Mouse (Mus musculus): ENCODE data around the gene Nav3. TPM values are rescaled to one million over a fixed set of nuclear protein-coding genes. Genes with fewer than 3 reads are reported as not detected.

Nav3 gene
- polyA plus RNA-seq, 1 experiment = 1.5 TPM

DNA sequence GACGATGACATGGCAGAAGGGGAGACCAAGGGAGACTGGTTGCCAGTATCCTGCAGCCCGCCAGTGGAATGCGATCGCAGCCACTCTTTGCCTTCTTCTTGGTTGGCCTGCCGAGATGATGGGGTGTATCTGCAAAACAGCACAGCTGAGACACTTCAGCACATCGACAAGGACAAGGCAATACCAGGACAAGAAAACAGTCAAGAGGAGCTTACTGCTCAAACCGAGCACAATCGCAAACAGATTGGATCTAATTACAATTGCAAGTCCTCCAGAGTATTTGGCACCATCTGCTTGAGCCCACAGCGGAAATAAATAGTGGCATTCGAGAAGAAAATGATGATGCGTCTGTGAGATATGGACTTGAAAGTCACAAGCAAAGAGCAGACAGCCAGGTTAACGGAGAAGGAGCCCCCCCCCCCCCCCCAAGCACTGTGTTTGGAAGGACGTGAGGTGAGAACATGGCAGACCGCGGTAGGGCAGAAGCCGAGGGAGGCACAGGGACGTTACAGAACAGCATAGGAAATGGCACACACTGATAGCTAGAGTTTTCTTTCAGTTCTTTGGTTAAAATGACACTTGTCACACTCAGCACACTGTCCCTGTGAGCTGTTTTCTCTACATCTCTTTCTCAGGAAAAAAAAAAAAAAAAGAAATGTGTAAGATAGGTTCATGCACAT lies 696.9 kb downstream of the Nav3 start:
- H3K4me1 ChIP-seq (ENCODE audit: control insufficient read depth, insufficient read depth, insufficient read length, low read length) = no peaks in the 10 kb centered on the region
- H3K27ac ChIP-seq (replicated peaks; ENCODE audit: low read depth, low read length) = no peak overlapping the region
- H3K4me3 ChIP-seq (ENCODE audit: insufficient read depth, low read depth, low read length) = no peak overlapping the region

DNA sequence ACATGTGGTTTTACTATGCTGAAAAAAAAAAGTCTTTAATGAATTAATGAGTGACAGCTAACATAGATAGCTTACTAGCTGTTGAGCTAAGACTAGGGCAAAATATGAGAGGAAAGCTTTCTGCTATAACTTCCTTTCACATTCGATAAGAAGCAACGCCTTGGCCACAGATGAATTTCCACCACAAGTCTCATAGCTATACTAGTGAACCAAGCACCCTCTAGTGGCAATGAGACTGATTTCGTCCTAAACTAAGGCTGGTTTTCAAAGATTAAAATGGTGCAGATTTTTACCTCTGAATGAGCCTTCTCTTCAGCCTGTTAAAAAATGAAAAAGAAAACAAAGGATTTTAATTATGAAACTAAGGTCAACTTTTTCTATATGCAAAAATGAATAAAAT lies 709.1 kb downstream of the Nav3 start:
- H3K4me3 ChIP-seq (ENCODE audit: insufficient read depth, low read depth, low read length) = no peak overlapping the region
- H3K4me1 ChIP-seq (ENCODE audit: control insufficient read depth, insufficient read depth, insufficient read length, low read length) = no peaks in the 10 kb centered on the region
- no peak overlapping the region for H3K27ac ChIP-seq (replicated peaks; ENCODE audit: low read depth, low read length)

GRCm38 (mm10) chr10:109741664-109742063 lies 714.3 kb downstream of the Nav3 start:
- Histone ChIP-seq H3K4me3 (ENCODE audit: insufficient read depth, low read depth, low read length) (no peak overlapping the region), H3K27ac (replicated peaks; ENCODE audit: low read depth, low read length) (no peak overlapping the region), H3K4me1 (ENCODE audit: control insufficient read depth, insufficient read depth, insufficient read length, low read length) (no peaks in the 10 kb centered on the region)

DNA sequence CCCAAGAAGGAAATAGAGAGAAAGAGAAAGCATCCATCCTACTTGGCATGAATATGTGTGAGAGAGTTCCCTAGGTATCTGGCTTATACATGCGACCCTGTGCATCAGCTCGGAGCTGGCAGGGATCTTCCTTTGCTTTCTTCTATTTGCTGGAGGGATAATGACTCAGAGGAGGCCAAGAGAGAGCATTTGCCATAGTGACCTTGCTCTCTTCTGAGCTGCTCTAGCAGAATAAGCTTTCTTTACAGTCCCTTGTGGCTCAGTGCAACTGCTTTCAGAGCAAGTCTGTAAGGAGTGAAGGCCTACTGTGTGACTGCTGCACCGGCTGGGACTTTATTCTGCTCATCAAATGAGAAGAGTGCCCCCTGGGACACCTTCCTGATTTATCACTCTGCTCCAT lies 715.7 kb downstream of the Nav3 start:
- Histone ChIP-seq H3K4me1 (ENCODE audit: control insufficient read depth, insufficient read depth, insufficient read length, low read length) (no peaks in the 10 kb centered on the region), H3K4me3 (ENCODE audit: insufficient read depth, low read depth, low read length) (no peak overlapping the region), H3K27ac (replicated peaks; ENCODE audit: low read depth, low read length) (no peak overlapping the region)

DNA sequence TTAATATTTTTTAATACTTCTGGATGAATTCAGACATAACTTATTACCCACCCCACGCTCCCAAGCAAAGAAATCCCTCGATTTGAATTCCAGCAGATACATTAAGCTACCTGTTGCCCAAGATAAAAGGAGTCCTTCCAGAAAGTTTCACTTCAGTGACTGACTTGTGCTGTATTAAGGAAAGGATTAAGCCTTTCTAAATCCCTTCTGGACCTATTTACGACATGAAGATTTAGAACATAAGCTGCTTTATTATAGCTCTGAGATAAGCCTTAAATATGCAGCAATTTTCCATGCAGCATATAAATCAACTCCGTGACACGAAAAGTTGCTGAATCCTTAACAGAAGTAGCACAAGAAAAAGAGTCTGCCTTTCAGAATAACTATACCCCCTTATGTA lies 732.4 kb downstream of the Nav3 start:
- Histone ChIP-seq H3K4me1 (ENCODE audit: control insufficient read depth, insufficient read depth, insufficient read length, low read length) (no peaks in the 10 kb centered on the region), H3K27ac (replicated peaks; ENCODE audit: low read depth, low read length) (no peak overlapping the region), H3K4me3 (ENCODE audit: insufficient read depth, low read depth, low read length) (no peak overlapping the region)

DNA sequence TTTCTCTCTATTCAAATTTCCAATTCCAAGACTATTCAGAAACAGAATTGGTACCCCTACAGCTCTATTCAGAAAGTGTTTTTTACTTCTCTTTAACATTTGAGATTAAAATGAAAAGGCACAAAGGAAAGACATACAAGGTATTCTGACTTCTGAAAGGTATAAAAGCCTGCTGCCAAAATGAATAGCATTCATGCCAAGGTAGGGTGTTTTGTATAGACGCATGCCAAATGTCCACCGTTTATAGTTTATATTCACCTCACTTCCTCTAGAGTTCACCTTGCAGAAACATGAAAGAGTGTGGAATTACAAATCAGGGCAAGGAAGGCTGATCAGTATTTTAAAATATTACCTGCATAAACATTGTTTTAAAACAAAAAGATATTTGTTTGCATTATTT lies 737.2 kb downstream of the Nav3 start:
- H3K4me3 ChIP-seq (ENCODE audit: insufficient read depth, low read depth, low read length) = no peak overlapping the region
- no peaks in the 10 kb centered on the region for H3K4me1 ChIP-seq (ENCODE audit: control insufficient read depth, insufficient read depth, insufficient read length, low read length)
- H3K27ac ChIP-seq (replicated peaks; ENCODE audit: low read depth, low read length) = no peak overlapping the region

DNA sequence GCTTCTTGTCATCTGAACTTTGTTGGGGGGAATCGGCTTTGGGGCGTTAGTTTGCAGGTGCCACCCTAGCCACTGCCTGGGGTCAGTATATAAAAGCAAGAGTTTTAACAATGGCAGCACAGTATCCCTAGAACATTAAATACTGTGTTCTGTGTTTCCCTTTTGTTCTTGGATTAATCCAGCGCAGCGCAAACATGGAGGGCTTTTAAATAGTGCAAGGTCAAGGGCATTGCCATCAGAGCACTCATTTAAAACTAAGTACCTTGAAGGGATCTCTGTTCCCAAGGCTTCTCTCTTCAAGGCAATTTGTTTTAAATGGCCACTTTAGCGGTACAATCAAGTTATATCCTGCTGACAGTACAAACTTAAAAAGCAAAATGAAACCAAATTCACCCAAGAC lies 737.6 kb downstream of the Nav3 start:
- no peak overlapping the region for H3K4me3 ChIP-seq (ENCODE audit: insufficient read depth, low read depth, low read length)
- H3K4me1 ChIP-seq (ENCODE audit: control insufficient read depth, insufficient read depth, insufficient read length, low read length) = no peaks in the 10 kb centered on the region
- H3K27ac ChIP-seq (replicated peaks; ENCODE audit: low read depth, low read length) = no peak overlapping the region

DNA sequence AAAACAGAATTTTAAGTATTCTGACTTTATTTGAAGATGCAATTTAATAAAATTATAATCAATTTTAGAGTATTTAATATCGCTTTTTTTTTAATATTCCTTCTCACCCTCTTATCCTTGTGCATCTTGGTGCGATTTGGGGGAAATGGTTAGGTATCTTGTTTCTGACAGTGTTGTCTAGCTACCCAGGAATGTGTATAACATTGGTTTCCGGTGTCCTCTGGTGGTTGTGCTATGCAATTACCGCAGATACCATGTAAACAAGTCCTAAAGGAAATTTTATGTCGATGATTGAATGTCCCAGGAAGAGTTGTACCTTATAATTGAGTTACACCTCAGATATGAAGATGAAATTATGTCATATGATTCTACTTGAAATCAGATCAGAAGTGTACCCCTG lies 743.0 kb downstream of the Nav3 start:
- H3K4me3 ChIP-seq (ENCODE audit: insufficient read depth, low read depth, low read length) = no peak overlapping the region

DNA sequence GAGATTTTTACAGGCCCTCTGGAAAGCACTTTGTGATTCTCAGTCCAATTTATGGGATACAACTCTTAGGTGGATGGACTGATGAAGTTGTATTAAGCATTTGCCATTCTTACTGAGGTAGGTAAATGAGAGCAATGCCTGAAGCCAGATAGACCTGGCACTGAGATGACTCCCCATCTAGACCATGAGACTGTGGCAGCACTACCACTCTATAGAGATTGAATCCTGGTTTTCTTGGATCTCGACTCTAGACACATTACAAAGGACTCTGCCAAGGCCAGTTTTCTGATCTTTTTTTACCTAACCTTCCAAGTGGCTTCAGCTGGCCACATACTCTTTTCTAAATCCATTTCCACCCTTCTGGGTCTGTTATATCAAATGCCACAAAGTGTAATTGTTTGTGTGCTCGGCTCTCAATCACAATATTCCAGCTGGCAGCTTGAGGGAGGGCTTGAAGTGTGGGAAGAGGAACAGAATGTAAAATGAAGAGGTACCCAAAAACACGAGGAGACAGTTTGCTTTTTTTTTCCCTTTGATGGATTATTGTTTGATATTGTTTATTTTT lies 756.2 kb downstream of the Nav3 start:
- no peak overlapping the region for H3K27ac ChIP-seq (replicated peaks; ENCODE audit: low read depth, low read length)
- H3K4me1 ChIP-seq (ENCODE audit: control insufficient read depth, insufficient read depth, insufficient read length, low read length) = no peaks in the 10 kb centered on the region
- no peak overlapping the region for H3K4me3 ChIP-seq (ENCODE audit: insufficient read depth, low read depth, low read length)

More for the DNA sequence above, 743.0 kb downstream of the Nav3 start:
- H3K4me1 ChIP-seq (ENCODE audit: control insufficient read depth, insufficient read depth, insufficient read length, low read length) = no peaks in the 10 kb centered on the region
- no peak overlapping the region for H3K27ac ChIP-seq (replicated peaks; ENCODE audit: low read depth, low read length)

DNA sequence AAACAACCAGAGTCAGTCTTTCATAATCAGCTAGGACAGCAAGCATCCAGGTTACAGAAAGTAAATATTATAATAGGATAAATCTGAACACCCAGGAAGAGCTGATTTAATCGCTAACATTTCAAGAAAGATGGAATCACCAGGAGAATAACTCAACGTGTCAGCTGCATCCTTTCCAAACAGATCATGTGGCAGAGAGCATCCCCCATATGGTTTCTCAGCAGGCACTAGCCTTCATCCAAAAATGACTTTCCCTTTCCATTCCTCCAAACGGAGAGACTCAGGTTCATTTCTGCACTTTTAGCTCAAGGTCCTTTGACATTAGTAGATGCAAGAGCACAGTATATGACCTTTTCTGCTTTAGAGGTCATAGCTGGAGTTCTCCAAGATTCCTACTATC lies 765.4 kb downstream of the Nav3 start:
- no peak overlapping the region for H3K27ac ChIP-seq (replicated peaks; ENCODE audit: low read depth, low read length)
- H3K4me3 ChIP-seq (ENCODE audit: insufficient read depth, low read depth, low read length) = no peak overlapping the region
- no peaks in the 10 kb centered on the region for H3K4me1 ChIP-seq (ENCODE audit: control insufficient read depth, insufficient read depth, insufficient read length, low read length)

DNA sequence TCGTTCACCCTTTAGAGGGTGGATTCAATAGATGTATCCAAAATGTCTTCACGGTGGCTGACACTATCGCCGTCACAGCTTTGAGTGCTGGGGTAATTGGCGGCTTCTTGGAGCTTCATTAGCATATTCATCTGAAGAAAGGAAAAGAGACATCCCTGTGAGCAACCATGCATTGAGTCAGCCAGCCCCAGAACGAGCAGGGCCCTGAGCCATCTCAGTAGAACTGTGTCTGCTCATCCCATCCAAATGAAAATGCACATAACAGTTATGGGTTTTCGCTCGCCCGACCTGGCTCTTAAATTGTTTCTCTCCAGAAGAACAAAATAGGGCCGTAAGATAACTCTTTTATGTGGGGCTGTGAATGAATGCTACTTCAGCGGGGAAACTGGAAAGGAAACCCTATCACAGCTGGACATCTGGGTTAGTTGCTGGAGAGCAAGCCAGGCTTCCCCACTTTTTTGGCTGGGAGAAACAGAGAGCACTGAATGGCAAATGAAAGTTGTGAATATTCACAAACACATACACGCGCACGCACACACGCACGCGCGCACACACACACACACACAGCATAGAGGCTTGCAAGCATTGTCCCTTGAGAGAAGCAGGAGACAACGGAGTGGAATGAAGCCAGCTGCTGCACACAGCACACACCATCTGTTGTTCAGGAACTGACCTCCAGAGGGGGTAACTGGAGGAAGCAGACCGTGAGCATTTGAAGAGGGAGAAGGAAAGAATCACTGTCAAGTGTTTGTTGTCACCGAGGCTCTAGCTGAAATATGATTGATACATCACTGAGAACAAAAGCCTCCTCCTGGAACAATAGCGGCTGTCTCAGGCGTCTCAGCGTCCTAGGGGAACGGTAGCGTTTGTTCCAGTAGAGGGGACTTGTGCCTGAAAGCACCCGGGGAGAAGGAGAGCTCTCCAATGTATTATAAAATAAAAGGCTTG lies 771.6 kb downstream of the Nav3 start:
- Histone ChIP-seq H3K4me3 (ENCODE audit: insufficient read depth, low read depth, low read length) (no peak overlapping the region), H3K4me1 (ENCODE audit: control insufficient read depth, insufficient read depth, insufficient read length, low read length) (no peaks in the 10 kb centered on the region)

DNA sequence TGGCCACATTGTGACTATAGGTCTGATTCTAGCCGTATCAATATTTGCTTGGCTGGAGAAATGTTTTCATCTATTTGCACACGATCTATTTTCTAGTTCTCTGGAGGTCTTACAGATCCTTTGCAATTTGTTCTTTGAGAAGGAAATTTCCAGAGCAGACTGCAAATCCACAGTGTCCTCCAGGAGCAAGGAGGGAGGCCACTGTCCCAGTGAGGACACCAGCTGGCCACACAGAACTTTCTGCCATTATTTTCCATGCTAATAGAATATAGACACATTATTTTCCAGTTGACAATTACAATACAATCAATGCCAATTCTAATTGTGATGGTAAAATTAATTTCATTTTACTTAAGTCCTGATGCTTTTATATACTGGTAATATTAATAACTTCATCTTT lies 783.1 kb downstream of the Nav3 start:
- H3K4me1 ChIP-seq (ENCODE audit: control insufficient read depth, insufficient read depth, insufficient read length, low read length) = no peaks in the 10 kb centered on the region
- no peak overlapping the region for H3K4me3 ChIP-seq (ENCODE audit: insufficient read depth, low read depth, low read length)
- no peak overlapping the region for H3K27ac ChIP-seq (replicated peaks; ENCODE audit: low read depth, low read length)

More for the DNA sequence above, 771.6 kb downstream of the Nav3 start:
- H3K27ac ChIP-seq (replicated peaks; ENCODE audit: low read depth, low read length) = no peak overlapping the region

DNA sequence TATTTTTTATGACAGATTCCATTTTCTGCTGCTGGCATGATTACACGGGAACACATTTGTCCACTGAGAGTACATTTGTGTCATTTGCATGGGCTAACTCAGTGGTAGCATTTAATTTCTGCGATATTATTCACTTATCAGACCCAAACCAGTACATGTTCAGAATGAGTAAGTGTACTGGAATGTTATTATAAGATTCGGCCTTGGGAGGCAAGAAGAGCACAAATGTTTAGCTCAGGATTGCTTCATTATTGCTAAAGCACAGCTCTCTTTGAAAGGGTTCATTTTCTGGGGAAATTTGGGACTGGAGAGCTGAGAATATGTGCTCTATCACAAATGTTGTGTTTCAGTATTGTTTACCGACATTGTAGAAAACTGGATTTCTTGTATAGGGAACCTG lies 788.6 kb downstream of the Nav3 start:
- no peaks in the 10 kb centered on the region for H3K4me1 ChIP-seq (ENCODE audit: control insufficient read depth, insufficient read depth, insufficient read length, low read length)
- no peak overlapping the region for H3K27ac ChIP-seq (replicated peaks; ENCODE audit: low read depth, low read length)
- no peak overlapping the region for H3K4me3 ChIP-seq (ENCODE audit: insufficient read depth, low read depth, low read length)

DNA sequence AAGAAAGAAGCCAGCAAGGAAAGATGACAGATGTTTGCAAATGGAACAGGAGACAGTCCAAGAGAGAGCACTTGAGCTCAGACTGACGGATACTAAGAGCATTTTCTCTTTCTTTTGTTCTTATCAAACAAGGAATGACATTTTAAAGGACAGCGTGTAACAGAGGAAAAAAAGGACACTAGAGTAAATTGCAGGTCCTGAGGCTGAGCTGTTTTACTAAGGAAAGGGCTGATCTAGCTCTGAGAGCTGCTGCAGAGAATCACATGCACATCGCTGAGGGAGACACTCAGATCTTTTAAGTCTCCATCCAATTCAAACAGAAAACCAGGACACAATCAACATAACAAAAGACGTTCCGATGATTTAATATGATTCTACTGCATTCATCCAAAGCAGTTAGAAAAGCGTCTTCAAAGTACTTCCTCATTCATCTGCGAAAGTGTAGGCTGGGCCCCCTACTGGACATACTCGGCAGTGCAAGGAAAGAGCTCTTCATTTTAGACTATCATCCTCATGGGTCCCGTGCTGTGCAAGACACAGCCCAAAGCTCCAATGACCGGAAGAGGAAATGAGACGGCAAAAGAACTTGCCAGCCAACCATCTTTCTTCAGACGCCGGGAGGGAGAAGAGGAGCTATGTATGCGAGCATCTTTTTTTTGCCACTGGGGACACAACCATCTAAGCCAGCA lies 791.2 kb downstream of the Nav3 start:
- H3K4me3 ChIP-seq (ENCODE audit: insufficient read depth, low read depth, low read length) = no peak overlapping the region

GRCm38 (mm10) chr10:109651516-109651915 lies 804.5 kb downstream of the Nav3 start:
- no peaks in the 10 kb centered on the region for H3K4me1 ChIP-seq (ENCODE audit: control insufficient read depth, insufficient read depth, insufficient read length, low read length)
- H3K4me3 ChIP-seq (ENCODE audit: insufficient read depth, low read depth, low read length) = no peak overlapping the region
- no peak overlapping the region for H3K27ac ChIP-seq (replicated peaks; ENCODE audit: low read depth, low read length)

More for the DNA sequence above, 791.2 kb downstream of the Nav3 start:
- Histone ChIP-seq H3K4me1 (ENCODE audit: control insufficient read depth, insufficient read depth, insufficient read length, low read length) (no peaks in the 10 kb centered on the region), H3K27ac (replicated peaks; ENCODE audit: low read depth, low read length) (no peak overlapping the region)

Data from brown adipose tissue, adult 24 weeks (tissue).